Mouse (Mus musculus) embryo, embryonic 11.5 days (tissue): ENCODE measurements at regions not wholly inside any gene's neighbourhood (a gene's known extent, or its start where the extent isn't known, plus 50 kb on each side); places are given as distances from the start of the nearest gene placed in this dataset.

Source experiments
- DNase-seq: peaks from one replicate; pipeline ENCODE4 v3.0.0-alpha.2; 2012; ENCODE audit warnings: low read depth, low spot score

DNA sequence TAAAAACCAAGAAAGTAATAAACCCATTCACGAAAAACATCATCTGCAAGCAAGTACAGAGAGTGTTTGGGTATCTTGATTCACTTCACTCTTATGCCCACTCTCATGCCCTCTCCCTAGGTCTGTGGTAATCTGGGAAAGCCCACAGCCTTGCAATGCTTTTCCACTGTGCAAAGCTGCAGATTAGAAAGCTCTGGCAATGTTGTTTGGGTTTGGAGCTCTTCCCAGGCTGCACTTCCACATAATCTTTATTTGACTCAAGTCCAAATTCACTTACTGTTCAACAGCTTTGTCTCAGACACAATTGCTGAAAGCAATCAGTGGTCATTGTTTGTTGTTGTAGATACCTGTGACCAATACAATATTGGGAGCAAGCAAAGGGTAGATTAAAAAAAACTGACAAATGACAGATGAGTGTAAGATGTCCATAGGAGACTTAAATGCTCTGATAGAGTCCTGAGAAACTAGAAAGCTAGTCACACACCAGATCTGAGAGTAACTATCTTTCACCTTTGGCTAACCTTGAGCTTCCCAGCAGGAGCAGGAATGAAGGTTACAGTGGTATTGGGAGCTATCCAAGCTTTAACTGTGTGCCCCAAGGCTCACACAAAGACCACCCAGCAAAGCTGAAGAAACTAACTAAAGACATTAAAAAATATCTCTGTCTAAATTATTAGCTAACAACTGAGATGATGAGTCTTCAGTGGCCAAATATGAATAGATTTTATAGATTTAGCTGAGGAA lies 325.7 kb upstream of the Klf12 start:
- no peak for DNase-seq

DNA sequence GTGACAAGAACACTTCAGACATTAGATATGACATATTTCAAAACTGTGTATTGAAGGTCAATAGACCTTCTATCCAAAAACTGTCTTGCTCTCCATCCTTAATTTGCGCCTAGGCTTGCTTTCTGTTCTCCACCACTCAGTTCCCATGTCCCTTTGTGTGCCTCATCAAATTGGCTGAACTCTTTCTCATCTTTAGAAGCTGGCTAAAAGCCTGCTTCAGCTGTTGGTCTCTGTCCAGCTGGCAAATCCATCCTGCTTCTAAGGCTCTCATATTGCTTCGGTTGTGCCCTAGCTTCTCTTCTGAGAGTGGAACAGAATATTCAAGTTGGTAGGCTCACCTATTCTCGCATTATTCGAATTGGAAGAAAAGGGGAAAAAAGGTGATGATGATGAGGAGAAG lies 322.6 kb upstream of the Klf12 start:
- DNase-seq = no peak

GRCm38 (mm10) chr14:100600886-100601451 lies 316.5 kb upstream of the Klf12 start:
- no peak for DNase-seq

GRCm38 (mm10) chr14:100570026-100570425 lies 285.5 kb upstream of the Klf12 start:
- DNase-seq = no peak

GRCm38 (mm10) chr14:100561884-100562283 lies 277.4 kb upstream of the Klf12 start:
- no peak for DNase-seq

DNA sequence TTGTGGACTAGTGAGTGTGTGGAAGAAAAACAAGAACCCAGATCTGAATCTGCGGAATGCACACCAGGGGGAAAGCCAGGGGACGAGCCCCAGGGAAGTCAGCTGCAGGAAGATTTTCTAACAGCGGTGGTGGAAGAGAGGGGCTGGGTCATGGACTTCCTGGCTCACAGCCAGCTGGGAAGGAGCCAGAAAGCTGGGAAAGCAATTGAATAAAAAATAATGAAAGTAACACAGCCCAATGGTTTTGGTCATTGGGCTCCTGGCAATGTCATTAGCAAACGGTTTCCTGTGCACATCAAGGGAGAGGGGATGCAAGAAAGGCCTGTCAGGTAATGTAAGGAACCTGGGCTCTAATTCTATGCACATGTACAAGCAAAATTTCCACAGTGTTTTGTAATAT lies 273.9 kb upstream of the Klf12 start:
- DNase-seq = peak; percentile 51

DNA sequence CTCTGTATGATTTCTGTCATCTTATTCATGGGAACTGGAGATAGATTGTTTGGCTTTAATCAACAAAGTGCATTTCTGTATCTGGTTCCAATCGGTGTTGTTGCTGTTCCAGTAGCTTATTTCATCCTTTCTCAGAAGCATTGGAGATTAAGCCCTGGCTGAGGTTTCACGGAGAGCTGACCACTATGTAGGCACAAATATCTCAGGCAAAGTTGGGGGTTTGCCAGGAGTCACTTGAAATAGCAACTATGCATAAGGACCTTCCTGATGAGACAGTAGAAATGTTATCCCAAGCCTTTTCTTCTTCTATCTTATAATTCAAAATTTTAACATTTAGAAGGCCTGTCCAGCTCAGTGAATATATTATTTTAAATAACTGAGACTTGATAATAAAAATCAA lies 268.0 kb upstream of the Klf12 start:
- DNase-seq = no peak

DNA sequence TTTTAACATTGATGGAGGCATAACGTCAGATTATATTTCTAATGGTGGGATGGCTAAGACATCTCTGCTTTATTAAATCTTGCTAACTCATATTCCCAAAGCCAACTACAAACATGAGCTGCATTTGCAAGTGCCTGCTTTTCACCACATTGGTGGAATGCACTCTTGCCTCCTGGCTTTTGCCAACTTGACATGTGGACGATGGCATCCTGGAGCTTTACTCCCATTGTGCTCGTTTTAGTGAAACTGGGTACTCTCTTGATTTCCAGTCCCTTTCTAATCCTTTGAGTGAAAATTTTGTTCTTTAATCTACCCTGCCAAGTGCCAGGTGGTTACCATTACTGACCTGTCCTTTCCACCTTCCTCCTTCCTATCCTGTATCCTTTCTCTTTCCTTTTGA lies 265.8 kb upstream of the Klf12 start:
- DNase-seq = no peak

GRCm38 (mm10) chr14:100530217-100530616 lies 245.7 kb upstream of the Klf12 start:
- no peak for DNase-seq

DNA sequence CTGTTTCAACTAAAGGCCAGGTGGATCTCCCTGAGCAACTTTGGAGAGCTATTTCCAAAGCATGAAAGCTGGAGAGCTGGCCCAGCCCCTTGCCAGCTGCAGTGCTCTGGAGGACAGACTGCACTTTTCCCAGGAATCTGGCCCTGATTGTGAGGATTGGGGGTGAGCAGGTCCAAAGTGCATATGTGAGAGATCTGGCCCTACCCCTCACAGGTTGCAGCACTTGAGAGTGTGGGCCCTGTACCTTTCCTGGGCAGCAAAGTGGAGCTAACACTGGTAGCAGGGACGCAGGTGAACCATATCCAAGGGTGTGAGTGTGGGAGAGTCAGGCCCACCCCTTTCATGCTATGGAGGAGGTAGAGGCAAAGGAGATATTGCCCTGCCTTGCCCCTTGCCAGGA lies 245.3 kb upstream of the Klf12 start:
- DNase-seq = no peak

GRCm38 (mm10) chr14:100509396-100509795 lies 224.9 kb upstream of the Klf12 start:
- peak; percentile 1 for DNase-seq

GRCm38 (mm10) chr14:100508087-100508486 lies 223.6 kb upstream of the Klf12 start:
- no peak for DNase-seq

GRCm38 (mm10) chr14:100507616-100508015 lies 223.1 kb upstream of the Klf12 start:
- no peak for DNase-seq

DNA sequence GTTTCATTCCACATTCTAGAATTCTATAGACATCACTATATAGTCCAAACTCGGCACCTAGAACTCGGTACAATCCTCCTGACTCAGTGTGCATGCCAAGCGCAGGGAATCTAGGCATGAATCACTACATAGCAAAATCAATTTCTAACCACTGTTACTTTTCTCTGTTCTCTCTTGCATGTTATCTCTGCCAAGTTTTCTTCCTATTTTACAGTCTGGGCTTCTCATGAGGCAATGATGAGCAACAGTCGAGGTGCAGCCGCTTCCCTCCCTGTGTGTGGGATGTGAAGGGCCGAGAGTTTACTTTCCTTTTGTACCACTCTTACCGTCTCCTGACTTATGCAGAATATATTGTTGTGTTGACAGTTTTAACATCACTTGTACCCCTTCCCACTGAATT lies 204.4 kb upstream of the Klf12 start:
- no peak for DNase-seq

- DNase-seq = no peak
These were observed 201.0 kb upstream of the Klf12 start for GRCm38 (mm10) chr14:100485489-100485888.

GRCm38 (mm10) chr14:100484101-100484500 lies 199.6 kb upstream of the Klf12 start:
- DNase-seq = no peak

DNA sequence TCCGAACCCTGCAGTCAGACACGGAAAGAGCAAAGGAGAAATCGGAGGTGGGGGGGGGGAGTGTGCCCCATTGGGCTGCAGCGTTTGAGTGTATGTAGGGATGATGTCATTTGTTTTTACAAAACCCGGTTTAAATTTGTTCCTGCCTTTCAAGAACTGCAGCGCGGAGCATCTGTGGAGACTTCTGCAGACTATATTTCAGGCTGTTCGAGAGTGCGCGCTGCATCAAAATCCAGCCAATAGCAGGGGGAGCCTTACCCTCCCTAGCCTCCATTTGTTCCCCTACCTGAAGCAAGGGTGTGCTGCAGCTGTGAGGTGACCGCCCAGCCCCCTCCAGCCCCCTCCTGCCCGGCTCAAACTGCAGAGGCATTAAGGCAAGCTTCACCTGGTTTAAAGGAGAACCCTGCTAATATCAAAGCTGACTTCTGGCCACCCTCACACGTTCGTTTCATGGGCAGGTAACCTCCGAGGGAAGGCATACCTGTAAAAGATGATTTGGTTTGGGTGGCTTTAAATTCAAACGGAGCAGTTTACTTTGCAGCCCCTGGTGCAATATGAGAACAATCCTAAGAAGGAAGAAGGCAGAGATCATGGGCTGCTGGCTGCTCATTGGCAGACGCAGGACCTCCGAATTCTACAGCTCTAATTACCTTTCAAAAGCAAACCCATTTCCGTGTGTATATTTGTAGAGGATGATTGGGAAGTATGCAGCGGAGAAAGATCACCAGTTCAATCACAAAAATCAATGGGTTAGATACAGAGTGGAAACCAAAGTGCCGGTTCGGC lies 193.3 kb upstream of the Klf12 start:
- no peak for DNase-seq

DNA sequence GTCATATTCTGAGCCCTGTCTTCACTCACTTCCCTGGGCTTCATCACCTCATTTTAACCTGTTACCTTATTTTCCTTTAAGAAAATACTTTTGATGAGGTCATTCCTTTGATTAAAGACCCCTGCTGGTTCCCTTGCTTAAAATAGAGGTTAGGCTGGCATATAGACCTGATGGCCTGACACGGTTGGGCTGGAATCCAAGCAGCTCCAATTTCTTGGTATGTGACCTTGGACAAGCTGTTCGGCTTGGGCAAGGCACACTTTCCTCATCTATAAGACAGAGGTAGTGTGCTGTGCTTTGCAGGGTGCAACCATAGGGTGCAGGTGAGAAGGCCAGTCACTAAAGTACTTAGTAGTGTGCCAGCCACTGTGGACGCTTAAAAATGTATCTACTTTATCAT lies 183.8 kb upstream of the Klf12 start:
- no peak for DNase-seq

- DNase-seq = no peak
These were observed 177.8 kb upstream of the Klf12 start for GRCm38 (mm10) chr14:100462321-100462720.

DNA sequence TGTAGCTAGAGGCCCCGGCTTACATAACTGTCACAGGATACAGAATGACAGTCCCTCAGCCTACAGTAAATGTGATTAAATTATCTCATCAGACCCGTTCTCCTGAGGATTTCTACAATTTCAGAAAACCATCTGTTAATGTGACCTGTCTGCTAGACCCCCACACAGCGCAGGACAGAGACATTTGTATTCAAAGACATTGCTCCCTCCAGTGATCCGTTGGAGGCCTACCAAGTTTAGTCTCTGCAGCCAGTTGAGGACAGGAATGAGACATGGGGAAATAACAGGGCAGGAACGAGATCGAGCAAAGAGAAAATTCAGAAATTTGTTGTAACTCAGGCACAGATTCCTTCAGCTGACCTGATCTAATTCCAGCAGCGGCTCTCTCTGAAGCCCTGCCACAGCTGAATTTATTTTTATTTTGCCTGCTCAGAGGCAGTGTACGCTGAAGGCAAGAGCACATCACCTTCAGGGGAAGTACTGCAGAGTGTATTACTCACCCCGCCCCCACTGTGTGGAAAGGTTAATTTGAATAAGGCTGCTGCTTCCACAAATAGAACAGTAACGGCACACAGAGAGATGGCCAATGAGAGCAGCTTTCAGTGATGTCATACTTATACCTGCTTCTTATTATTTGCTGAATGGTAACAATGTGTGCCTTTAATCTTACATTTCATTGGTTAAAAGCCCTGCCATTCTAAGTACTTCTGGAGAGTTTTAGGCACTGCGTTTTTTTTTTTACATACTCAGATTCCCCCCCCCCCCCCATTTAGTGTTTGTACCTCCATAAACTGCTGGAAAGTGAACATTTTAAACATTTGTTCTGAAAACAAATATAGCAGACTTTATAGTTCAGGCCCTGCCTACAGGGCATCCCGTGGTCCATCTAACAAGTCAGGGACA lies 176.9 kb upstream of the Klf12 start:
- peak; percentile 22 for DNase-seq

DNA sequence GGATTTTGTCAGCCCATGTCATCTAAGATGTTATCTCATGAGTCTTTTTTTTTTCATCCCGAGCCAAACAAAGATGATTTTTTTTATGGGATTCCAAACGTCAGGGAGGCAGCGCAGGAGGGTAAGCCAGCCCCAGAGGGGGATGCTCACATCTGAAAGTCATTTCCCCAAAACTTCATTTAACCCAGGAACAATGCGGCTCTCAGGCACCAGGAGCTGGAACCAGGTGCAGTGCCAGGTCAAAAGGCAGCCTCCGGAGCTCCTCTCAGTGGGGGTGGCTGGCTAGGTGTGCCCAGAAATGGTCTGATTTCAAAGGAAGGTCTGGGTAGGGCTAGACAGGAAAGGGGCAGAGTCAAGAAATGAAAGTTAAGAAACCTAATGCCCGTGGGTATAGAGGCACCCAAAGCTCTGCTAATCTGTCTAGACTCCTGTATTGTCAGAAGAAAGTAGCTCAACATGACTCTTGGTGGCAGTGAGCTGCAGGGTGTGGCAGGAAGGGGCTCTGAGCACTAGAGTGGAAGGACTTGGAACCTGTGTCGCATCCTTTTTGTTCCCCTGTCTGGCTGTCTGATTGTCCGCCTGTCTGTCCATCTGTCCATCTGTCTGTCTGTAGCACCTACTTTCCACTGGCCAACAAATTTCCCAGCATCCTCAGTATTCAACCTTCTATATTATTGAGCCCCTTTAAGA lies 175.3 kb upstream of the Klf12 start:
- peak; percentile 29 for DNase-seq
